Mouse (Mus musculus): ENCODE data around the gene Cd163l1.

DNA sequence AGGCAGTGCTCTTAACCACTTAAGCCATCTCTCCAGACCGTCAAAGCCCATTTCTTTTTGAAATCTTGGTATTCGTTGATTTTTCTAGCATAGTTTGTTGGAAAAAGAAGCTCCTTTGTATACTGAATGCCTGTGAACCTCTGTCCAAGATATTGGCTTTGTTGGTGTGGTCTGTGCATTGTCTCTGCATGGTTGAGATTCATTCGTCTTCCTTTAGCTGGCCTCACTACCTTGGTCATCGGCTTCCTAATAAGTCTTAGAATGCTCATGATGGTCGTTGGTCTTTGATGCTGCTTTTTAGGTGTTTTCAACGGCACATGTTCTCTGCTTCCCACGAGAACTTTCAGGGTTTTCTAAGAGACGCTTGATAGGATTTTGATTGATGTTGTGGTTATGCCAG, 22.1 kb upstream of the Cd163l1 start:
- no peak for TF ChIP-seq CTCF (IDR thresholded peaks at IDR 0.05; ENCODE audit: borderline replicate concordance, insufficient read depth, low read length)
- no peak for TF ChIP-seq POLR2A (IDR thresholded peaks at IDR 0.05; ENCODE audit: low read depth, low read length)

Data from embryonic fibroblast, embryonic 13.5 days (primary cell).